Mouse (Mus musculus) layer of hippocampus, adult 9-10 months (tissue): ENCODE measurements at regions not wholly inside any gene's neighbourhood (a gene's known extent, or its start where the extent isn't known, plus 50 kb on each side); places are given as distances from the start of the nearest gene placed in this dataset.

Experiments
- DNase-seq: peaks from one replicate; pipeline ENCODE4 v3.0.0; 2022; ENCODE audit warnings: low spot score

GRCm38 (mm10) chr11:66605998-66606397 lies 80.2 kb upstream of the Shisa6 start:
- DNase-seq = no peak

- DNase-seq = no peak
These were observed 80.9 kb upstream of the Shisa6 start for GRCm38 (mm10) chr11:66606646-66607045.

- DNase-seq = no peak
These were observed 84.0 kb upstream of the Shisa6 start for GRCm38 (mm10) chr11:66609733-66610132.

- no peak for DNase-seq
These were observed 87.4 kb upstream of the Shisa6 start for GRCm38 (mm10) chr11:66613150-66613549.

GRCm38 (mm10) chr11:66625491-66625890 lies 99.7 kb upstream of the Shisa6 start:
- DNase-seq = no peak

- DNase-seq = no peak
These were observed 131.0 kb upstream of the Shisa6 start for GRCm38 (mm10) chr11:66656810-66657209.

- peak; percentile 65 for DNase-seq
These were observed 148.8 kb upstream of the Shisa6 start for GRCm38 (mm10) chr11:66674581-66674980.

- no peak for DNase-seq
These were observed 154.4 kb upstream of the Shisa6 start for GRCm38 (mm10) chr11:66680057-66680621.

GRCm38 (mm10) chr11:66681892-66682291 lies 156.1 kb upstream of the Shisa6 start:
- no peak for DNase-seq

- no peak for DNase-seq
These were observed 158.4 kb upstream of the Shisa6 start for GRCm38 (mm10) chr11:66684181-66684580.

- no peak for DNase-seq
These were observed 169.0 kb upstream of the Shisa6 start for GRCm38 (mm10) chr11:66694651-66695266.

GRCm38 (mm10) chr11:66696791-66697190 lies 171.0 kb upstream of the Shisa6 start:
- DNase-seq = no peak

- no peak for DNase-seq
These were observed 166.3 kb upstream of the Pirt start for GRCm38 (mm10) chr11:66745479-66745878.

- no peak for DNase-seq
These were observed 121.8 kb upstream of the Pirt start for GRCm38 (mm10) chr11:66789997-66790396.

- DNase-seq = no peak
These were observed 104.9 kb upstream of the Pirt start for GRCm38 (mm10) chr11:66806887-66807286.

- no peak for DNase-seq
These were observed 98.5 kb upstream of the Pirt start for GRCm38 (mm10) chr11:66813310-66813709.

GRCm38 (mm10) chr11:66813731-66814130 lies 98.0 kb upstream of the Pirt start:
- no peak for DNase-seq

- no peak for DNase-seq
These were observed 75.9 kb upstream of the Pirt start for GRCm38 (mm10) chr11:66835864-66836263.

GRCm38 (mm10) chr11:66836633-66837380 lies 75.0 kb upstream of the Pirt start:
- no peak for DNase-seq

- DNase-seq = no peak
These were observed 66.5 kb upstream of the Pirt start for GRCm38 (mm10) chr11:66845238-66845637.

GRCm38 (mm10) chr11:66846043-66846775 lies 65.6 kb upstream of the Pirt start:
- peak; percentile 4 for DNase-seq
